Mouse (Mus musculus) kidney, postnatal 4 days (tissue): ENCODE results near the gene Ssrp1.

Experiments
- DNase-seq, 2 experiments: peaks; one replicate each; pipeline ENCODE4 v3.0.0; 2021; ENCODE audit warnings: mixed read lengths in 2 of 2

Gene Ssrp1

DNA sequence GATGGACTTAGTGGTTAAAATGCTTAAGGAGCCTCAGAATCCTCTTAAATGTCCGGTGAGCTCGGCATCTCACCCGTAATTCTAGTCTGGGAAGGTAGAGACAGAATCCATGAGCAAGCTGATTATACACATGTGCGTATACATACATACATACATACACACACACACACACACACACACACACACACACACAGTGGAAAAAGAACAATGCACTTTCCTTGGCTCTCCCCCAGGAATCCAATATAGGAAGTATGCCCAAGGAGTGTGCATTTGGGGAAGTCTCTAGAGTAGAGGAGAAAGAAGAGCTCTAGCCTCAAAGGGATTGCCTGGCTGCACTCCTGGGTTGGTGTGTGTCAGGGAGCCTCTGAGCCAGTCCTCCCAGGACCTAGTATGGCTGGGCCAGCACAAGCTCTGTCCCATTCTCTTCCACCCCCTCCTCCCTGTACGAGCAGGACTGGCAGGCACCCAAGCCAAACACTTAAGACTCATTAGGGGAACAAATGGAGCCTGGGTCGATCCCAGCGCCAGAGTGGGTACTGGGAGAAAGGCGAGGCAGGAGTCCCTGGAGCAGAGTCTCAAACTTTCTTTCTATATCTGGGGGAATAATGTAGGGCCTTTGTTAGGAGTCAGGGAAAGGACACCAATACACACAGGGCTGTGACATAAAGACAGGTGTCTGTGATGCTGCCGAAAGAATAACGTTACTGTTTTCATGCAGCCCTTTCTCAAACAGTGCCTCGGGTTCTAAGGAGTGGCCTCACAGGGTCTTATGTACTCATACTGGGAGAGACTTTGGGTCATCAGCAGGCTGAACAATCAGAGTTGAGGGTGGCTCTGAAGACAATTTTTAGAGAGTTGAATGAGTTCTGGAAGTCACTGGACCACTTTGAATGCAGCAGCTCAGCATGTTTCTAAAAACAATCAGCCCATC, 51.9 kb downstream of the Ssrp1 start:
- DNase-seq, result peak; percentile 59 to 65

DNA sequence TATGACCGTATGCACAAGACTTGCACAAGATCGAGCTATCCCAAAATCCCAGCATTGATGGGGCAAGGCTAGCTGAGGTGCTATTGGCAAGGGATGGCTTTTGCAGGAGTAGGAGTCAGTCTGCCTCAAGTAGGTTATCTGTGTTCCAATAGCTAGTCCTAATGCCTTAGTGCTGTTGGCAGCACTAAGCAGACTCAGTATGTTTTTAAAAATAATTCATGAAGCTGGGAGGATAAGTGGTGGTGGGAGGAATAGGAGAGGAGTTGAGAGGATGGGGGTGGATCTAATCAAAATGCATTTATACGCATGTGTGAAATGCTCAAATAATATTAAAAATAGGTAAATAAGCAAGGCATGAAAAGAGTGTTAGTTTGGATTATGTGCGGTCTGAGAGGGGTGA, 54.3 kb downstream of the Ssrp1 start:
- no peak for DNase-seq

DNA sequence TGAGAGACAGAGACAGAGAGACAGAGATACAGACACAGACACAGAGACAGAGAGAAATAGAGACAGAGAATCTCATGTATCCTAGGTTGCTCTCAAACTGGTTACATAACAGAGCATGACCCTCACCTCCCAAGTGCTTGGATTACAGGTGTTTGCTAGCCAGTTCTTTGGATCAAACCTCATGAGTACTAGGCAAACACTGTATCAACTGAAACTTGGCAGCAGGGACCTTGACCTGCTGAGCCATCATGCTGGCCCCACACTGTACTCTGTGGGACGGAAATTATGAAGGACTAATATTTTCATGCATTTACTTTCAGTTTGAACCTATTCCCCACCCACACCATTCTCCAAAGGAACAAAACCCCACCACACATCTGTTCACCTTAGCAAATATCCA, 56.3 kb downstream of the Ssrp1 start:
- DNase-seq, result no peak

DNA sequence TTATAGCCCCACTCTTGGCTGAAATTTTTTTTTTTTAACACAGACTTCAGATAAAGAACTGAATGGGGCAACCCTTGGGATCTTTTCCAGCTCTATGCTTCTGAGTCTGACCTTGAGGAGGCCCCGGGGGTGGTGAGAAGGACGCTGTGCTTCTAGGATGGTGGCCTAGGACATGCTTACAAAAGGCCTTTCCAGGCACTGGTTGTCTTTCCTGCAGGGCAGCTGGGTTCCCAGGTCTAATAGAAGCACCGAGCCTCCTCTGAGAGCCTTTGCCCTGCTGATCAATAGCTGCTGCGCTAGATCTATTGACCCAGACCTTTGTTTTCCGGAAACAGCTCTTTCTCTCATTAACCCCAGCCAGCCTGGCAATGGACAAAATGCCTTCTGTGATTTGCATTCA, 58.9 kb downstream of the Ssrp1 start:
- DNase-seq, result no peak
